Mouse (Mus musculus) adrenal gland, postnatal 25 days (tissue): ENCODE measurements around the gene Fgfr2. TPM values are rescaled to one million over a fixed set of nuclear protein-coding genes. Genes with fewer than 3 reads are reported as not detected.
A peak's percentile ranks its signal among the peaks of the same experiment; 100 is the strongest.

ENCODE experiments used
- DNase-seq: peaks from one replicate; pipeline ENCODE4 v3.0.0; 2021; ENCODE audit warnings: mixed read lengths
- total RNA-seq: library from RNA; stranded (reverse); gene quantifications from 2 replicates; pipeline ENCODE4 v1.2.3, GENCODE M21; 2021

Gene Fgfr2
- total RNA-seq, 1 experiment from 2014 or later, result 186 TPM

- DNase-seq, result peak; percentile 95
These were observed 2257.2 kb downstream of the Fgfr2 start, which contains the start of gene Plekha1 for GRCm38 (mm10) chr7:130865613-130866591. TSS of gene Plekha1 (plus strand) at chr7:130865756.

GRCm38 (mm10) chr7:130864711-130865110 lies 2258.4 kb downstream of the Fgfr2 start:
- no peak for DNase-seq

- no peak for DNase-seq
These were observed 2260.6 kb downstream of the Fgfr2 start for GRCm38 (mm10) chr7:130862501-130862900.

- no peak for DNase-seq
These were observed 2262.4 kb downstream of the Fgfr2 start for GRCm38 (mm10) chr7:130860721-130861142.

GRCm38 (mm10) chr7:130859926-130860325 lies 2263.2 kb downstream of the Fgfr2 start:
- no peak for DNase-seq

DNA sequence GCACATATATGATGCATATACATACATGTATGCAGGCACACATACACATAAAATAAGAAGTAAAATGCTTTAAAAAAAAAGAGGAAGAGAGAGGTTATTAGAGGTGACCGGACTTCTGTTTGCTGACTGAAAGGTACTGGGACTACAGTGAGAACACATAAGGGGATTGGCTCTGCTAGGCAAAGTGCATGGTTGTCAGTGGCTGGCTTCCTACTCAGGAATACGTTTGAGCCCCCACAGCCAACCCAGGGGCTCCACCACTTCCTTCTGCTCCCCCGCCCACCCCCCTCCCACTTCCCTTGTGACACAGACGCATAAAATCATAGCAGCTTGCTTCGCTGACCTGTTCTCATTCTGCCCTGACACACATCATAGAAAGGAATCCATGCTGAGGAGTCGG lies 2265.2 kb downstream of the Fgfr2 start:
- no peak for DNase-seq

GRCm38 (mm10) chr7:130855681-130856080 lies 2267.5 kb downstream of the Fgfr2 start:
- DNase-seq, result peak; percentile 6

DNA sequence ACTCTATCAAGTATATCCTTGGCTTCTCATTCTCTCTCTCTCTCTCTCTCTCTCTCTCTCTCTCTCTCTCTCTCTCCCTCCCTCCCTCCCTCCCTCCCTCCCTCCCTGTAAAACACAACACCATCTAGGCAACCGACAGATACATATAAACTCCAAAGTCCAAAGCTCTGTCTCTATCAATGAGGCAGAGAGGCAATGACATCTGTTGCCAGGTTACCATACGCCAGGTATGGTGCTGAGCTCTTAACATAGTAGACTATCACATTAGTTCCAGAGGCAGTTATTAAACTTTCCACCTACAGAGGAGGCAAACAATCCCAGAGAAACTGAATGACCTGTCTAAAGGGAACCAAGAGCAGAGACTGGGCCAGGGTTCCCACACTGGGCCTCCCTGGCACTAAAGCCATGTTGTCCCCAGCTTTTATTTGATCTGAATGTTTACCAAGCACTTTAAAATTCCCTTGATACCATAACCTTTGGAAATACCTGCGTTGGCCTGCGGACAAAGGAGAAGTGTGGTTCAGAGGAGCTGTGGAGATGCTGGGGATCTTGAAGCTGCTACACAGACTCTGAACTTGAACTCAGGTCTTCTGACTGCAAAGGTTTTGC lies 2268.4 kb downstream of the Fgfr2 start:
- no peak for DNase-seq

GRCm38 (mm10) chr7:130847164-130847718 lies 2275.9 kb downstream of the Fgfr2 start:
- DNase-seq, result no peak

GRCm38 (mm10) chr7:130839380-130840100 lies 2283.6 kb downstream of the Fgfr2 start:
- DNase-seq, result no peak

GRCm38 (mm10) chr7:130838658-130839025 lies 2284.5 kb downstream of the Fgfr2 start:
- DNase-seq, result no peak

- DNase-seq, result no peak
These were observed 2285.1 kb downstream of the Fgfr2 start for GRCm38 (mm10) chr7:130837941-130838657.

DNA sequence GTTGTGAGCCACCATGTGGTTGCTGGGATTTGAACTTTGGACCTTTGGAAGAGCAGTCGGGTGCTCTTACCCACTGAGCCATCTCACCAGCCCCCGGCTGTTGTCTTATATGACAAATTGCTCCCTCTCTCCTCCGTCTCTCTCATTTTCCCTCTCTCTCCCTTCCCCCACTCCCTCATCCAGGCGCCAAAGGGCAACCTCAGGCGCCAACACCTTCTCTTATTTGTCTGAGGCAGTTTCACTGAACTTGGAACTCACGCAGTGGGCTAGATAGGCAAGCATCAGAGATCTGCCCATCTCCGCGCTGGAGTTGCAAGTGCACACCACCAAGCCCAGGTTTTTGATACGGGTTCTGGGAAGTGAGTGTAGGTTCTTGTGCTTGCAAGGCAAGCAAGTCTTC lies 2287.1 kb downstream of the Fgfr2 start:
- DNase-seq, result no peak

DNA sequence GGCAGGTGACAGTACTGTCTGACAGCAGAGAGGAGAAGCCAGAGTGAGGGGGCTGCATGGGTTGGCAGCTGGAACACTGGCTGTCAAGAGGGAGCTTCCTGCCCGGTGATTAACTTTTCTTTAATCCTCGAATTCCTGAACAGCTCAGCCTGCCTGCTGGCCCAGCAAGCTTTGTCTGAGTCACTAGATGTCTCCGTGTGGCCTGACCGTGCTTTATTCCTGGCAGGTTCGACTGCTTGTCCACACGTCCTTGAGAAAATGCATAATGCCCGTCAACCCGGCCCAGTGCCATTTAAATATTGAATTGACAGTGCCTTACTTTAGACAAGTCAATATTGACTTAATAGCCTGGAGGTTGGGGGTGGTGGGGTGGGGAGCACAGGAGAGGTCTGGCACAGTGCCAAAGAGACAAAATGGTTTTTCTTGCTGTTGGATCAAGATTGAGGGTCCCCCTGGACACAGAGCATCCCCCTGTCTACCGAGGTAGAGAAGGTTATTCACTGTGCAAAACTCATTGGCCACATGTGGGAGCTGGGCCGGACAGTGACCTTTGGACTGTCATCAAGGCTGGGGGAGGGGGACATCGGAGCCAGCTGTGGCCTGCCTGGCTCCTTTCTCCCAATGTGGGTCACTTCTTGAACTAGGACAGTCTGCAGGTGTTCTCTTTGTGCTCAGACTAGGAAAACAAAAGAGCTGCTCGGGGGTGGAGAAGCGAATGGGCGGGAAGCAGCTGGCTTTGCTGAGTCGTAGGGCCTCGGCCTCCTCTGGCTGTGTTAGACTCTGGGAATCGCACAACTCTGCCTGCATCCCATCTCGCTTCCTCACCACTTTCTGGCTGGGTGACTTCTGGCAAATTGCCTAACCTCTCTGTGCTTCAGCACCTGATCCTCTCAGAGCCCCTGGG lies 2287.9 kb downstream of the Fgfr2 start:
- peak; percentile 39 for DNase-seq

GRCm38 (mm10) chr7:130834299-130834698 lies 2288.9 kb downstream of the Fgfr2 start:
- peak; percentile 43 for DNase-seq

- DNase-seq, result no peak
These were observed 2291.6 kb downstream of the Fgfr2 start for GRCm38 (mm10) chr7:130831586-130831985.

DNA sequence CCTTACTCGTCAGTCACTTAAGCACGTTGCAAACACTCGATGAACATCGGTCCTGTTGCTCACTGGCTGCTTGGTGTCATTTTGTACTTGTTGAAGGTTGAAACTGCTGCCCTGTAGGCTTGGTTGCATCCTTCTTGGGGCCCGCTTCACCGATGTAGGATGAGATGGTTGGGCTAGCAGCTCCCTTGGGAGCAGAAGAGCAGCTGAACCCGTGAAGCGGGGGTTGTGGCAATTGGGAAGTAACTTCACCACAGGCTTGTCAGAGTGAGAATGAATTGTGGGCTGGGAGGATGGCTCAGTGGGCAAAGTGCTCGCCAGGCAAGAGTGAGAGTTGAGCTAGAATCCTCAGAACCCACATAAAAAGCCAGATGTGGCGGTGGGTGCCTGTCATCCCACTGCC lies 2294.7 kb downstream of the Fgfr2 start:
- no peak for DNase-seq

DNA sequence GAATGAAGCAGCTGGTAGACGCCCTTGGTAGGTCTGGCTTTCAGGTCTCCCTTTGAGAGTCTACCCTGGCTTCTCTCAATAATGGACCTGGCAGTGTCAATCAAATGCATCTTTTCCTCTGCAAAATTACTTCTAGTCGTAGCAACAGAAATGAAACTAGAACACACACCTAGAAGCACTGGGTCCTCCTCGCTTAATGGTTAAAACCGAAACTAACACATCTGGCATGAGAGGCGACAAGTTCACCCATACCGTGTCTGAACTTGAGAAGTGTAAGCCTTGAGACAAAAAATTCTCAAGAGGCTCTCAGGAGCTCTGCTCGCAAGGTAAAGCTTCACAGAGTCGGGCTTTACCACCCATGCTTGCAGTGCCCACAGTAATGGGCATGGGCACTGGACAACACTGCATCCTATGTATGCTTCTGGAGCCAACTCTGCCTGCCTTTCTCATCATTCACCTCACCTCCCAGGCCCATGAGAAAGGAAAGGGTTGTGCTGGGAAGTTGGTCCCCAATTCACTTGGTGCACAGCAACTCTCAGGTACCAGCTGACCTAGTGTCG lies 2295.2 kb downstream of the Fgfr2 start:
- DNase-seq, result no peak

GRCm38 (mm10) chr7:130827431-130827830 lies 2295.7 kb downstream of the Fgfr2 start:
- peak; percentile 46 for DNase-seq

GRCm38 (mm10) chr7:130826343-130826742 lies 2296.8 kb downstream of the Fgfr2 start:
- DNase-seq, result no peak
